Mouse (Mus musculus) brain, embryonic 14.5 days (tissue): Measurements from ENCODE around the gene Art2b.

ENCODE experiments used
- CTCF ChIP-seq: fragments of 200-500 bp; IDR thresholded peaks from 2 replicates; pipeline ENCODE4 v1.5.1; 2012; ENCODE audit warnings: inconsistent platforms, mild to moderate bottlenecking, moderate library complexity, borderline replicate concordance; ENCODE audit not compliant: insufficient read depth, insufficient read length; ENCODE audit errors: extremely low read depth
- POLR2A ChIP-seq: fragments of 200-500 bp; IDR thresholded peaks from 2 replicates; pipeline ENCODE4 v1.6.1; 2012; ENCODE audit warnings: mild to moderate bottlenecking, inconsistent platforms, borderline replicate concordance; ENCODE audit not compliant: poor library complexity, insufficient read depth, insufficient read length, severe bottlenecking; ENCODE audit errors: extremely low read depth

- TF ChIP-seq CTCF (no peak), POLR2A (no peak)
These were observed 36.1 kb downstream of the Art2b start for GRCm38 (mm10) chr7:101549266-101549665.
